Mouse (Mus musculus): ENCODE results near the gene Repin1.

Gene Repin1

DNA sequence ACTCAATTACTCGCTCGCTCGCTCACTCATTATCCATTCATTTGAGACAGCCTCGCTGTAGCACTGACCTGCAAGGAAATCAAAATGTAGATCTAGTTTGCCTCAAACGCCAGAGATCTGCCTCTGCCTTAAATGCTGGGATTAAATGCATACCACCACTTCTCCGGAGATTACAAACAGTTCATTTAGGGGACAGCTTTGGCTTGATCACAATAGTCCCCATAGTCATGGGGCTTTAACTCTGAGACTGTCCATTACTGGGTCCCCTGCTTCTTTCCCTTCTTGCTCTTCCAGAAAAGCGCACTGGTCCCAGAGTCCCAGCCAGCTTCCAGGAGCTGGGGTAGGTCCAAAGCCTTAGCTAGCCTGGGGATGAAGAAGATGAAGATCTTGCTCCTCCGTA, 32.8 kb downstream of the Repin1 start, which contains the start of gene AI854703:
Gene AI854703 (plus strand): TSS at position 301 of the 400 bp plus-strand sequence.
- DNase-seq (ENCODE audit: low read depth, low spot score) = no peak

- peak; percentile 77 for DNase-seq (ENCODE audit: low read depth, low spot score)
Observed at GRCm38 (mm10) chr6:48626984-48627383, 33.3 kb downstream of the Repin1 start.

DNA sequence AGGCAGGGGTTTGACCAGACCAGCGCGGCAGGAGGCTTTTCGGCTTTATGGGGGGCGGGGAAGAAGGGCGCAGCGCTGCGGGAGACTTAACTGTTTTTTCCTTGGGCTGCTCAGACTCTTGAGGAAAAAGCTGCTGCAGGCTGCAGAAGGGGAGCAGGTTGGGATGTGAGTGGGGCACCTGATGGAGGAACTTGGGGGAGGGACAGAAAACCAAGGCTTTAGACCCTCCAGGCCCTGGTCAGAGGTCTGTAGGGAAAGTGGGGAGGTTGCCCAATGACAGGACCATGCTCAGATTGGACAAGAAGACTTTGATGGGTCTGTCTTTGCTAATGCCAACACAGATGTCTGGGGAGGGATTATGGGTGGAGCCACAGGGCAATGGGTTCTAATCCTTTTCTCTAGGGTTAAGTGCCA, 33.8 kb downstream of the Repin1 start:
- no peak for DNase-seq (ENCODE audit: low read depth, low spot score)

GRCm38 (mm10) chr6:48628377-48628776, 34.7 kb downstream of the Repin1 start:
- DNase-seq (ENCODE audit: low read depth, low spot score) = no peak

- peak; percentile 59 for DNase-seq (ENCODE audit: low read depth, low spot score)
Observed at GRCm38 (mm10) chr6:48628808-48629660, 35.4 kb downstream of the Repin1 start.

DNA sequence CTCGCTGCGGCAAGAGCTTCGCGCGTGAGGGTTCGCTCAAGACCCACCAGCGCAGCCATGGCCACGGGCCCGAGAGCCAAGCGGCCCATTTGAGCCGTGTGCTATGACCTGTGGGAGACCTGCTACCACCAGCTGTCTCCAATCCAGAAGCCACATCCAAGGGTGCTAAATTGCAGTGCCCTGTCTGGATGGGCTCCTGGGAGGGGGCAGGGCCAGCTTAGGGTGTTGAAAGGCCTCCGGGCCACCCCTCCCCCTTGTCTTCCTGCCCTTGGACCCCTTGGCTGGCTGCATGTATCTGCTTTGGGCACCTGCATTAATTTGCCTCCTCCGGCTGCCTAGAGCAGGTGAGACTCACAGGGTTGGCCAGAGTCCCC, 36.0 kb downstream of the Repin1 start:
- DNase-seq (ENCODE audit: low read depth, low spot score) = no peak

- no peak for DNase-seq (ENCODE audit: low read depth, low spot score)
Observed at GRCm38 (mm10) chr6:48630831-48631230, 37.1 kb downstream of the Repin1 start.

DNA sequence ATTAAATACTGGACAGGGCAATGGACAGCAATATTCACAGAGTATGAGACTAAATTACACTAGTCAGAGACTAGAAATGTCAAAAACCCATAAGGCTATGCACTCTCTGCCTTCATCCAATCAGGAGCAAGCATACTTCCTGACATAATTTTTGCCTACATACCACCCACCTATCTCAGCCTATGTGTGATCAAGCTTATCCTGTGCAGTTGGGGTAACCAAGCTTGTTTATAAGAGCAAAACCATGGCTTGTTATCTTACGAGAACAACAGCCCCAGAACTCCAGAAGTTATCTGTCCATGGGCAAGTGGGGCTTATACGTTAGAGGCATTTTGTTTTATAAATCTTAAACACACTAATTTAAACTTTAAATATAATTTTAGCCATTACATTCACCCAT, 41.4 kb downstream of the Repin1 start:
- no peak for DNase-seq (ENCODE audit: low read depth, low spot score)

DNA sequence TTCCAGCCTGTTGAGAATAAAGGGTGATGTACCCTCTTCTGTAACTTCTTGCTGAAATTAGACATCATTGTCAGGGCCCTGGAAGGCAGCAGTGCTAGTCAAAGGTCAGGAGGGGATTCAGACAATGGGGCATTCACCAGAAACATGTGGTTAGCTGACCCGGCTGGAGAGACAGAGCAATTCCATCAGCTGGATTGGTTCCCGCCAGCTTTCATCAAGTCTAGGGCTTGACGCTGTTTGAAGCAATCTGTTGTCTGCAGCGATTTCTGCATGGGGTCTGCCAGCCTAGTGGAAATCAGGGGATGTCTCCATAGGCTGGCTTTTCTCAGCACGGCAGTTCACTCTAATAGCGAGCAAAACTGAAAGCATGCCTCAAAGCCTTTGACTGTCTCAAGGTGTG, 42.8 kb downstream of the Repin1 start:
- no peak for DNase-seq (ENCODE audit: low read depth, low spot score)

DNA sequence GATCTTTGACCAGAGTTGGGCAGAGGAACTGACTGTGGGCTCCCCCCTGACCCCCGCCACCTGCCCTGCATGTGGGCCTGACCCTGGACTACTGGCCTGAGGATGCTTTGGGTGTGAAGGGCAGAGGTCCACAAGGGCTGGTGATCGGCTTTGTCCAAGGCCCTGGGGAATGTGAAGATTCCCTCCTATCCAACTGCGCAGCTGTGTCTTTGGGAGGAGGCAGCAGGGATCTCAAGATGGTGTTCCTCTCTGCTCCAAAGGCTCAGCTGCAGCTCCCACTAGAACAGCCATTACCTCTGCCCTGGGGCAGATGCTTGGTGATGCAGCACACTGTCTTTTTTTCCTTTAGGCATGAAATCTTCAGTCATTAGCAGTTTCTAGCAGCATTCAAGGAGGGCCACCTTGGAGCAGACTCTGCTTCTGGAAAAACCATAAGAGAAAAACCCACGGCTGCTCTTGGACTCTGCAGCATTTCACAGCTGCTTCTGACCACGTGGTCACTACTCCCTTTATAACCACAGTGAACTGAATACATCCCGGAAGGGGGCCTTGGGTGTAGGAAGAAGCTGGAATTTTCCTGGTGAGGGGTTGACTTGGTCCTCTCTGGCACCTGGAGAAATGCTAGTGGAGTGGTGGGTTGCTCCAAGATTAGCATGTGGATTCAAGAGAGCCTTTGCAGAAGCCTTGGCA, 44.3 kb downstream of the Repin1 start:
- DNase-seq (ENCODE audit: low read depth, low spot score) = no peak

- no peak for DNase-seq (ENCODE audit: low read depth, low spot score)
Observed at GRCm38 (mm10) chr6:48638553-48638952, 44.9 kb downstream of the Repin1 start.

DNA sequence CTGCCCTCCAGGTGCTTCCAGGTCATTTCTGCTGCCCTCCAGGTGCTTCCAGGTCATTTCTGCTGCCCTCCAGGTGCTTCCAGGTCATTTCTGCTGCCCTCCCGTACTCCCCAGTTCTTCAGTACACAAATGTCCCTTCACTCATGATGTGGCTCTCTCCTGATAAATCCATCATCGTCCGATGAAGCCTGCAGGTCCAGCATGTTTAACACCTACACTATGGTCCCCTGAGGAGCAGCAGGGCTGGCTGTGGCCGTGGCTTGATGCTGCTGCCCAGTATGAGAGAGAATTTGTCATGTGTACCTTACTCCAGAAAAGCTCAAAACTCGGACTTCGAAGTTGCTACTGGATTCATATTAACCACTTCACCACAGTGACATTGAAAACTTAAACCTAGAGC, 47.7 kb downstream of the Repin1 start:
- no peak for DNase-seq (ENCODE audit: low read depth, low spot score)

- DNase-seq (ENCODE audit: low read depth, low spot score) = peak; percentile 85
Observed at GRCm38 (mm10) chr6:48642764-48643292, 49.1 kb downstream of the Repin1 start.

- peak; percentile 77 for DNase-seq (ENCODE audit: low read depth, low spot score)
Observed at GRCm38 (mm10) chr6:48645660-48646308, 52.1 kb downstream of the Repin1 start.

DNA sequence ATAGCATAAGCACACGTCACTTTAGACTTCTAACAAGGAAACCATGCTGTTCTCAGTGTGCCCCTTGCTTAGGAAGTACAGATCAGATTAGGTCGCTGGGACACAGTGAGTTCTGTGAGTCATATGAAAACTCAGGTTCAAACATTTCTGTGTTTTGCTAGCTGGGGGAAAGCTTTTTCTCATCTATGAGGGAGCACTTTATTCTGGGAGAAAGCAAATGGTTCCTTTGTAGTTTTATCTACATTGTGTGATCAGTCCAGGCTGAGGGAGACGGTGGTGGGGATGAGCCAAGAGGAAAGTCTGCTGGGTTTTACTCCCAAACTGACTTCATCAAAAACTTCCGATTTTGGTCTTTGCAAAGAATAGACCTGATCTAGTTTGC, 52.6 kb downstream of the Repin1 start:
- DNase-seq (ENCODE audit: low read depth, low spot score) = no peak

- peak; percentile 62 for DNase-seq (ENCODE audit: low read depth, low spot score)
Observed at GRCm38 (mm10) chr6:48646995-48647394, 53.3 kb downstream of the Repin1 start, which contains the start of gene Gimap8. Gene Gimap8, plus strand, starts transcription at chr6:48647234.

GRCm38 (mm10) chr6:48647611-48648010, 53.9 kb downstream of the Repin1 start:
- no peak for DNase-seq (ENCODE audit: low read depth, low spot score)

All from ZHBTc4 (cell line).